Mouse (Mus musculus): ENCODE data around the gene Lce3d. TPM values are rescaled to one million over a fixed set of nuclear protein-coding genes. Genes with fewer than 3 reads are reported as not detected.

Gene Lce3d
- polyA plus RNA-seq (2015; fragmentation: Nextera tagmentation; extraction: Ambion mirVana), result not detected in 2 replicates

DNA sequence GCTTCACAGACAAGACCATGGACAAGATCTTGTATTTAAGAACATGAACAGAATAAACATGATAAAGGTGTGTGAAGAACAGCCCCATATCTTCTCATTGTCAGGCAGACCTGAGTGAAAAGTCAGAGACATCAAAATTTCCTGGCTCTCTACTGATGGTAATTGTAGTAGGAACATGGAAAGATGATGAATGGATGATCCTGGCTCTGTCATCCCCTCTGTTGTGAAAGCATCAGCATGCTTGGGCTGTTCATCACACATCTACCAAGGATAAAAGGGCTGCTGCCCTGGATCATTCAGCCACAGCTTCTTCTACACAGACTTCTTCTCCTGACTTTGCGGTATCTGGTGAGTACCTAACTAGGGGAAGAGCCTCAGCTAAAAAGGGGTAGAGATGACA lies at the start of gene Lce3d:
Gene Lce3d (plus strand): TSS at position 301 of the 400 bp plus-strand sequence.
- Histone ChIP-seq H3K4me1 (ENCODE audit: control insufficient read depth, insufficient read depth, low read depth, low read length) (no peaks in the 10 kb centered on the region), H3K4me3 (ENCODE audit: low read length) (no peak within 1 kb of the TSS), H3K4me2 (ENCODE audit: low read length) (no peak within 1 kb of the TSS), H3K9ac (ENCODE audit: low read depth, low read length) (no peak within 1 kb of the TSS), H3K27ac (ENCODE audit: low read depth, low read length) (no peak within 1 kb of the TSS), H3K9me3 (ENCODE audit: control insufficient read depth, low read length) (no peaks in the 10 kb centered on the region), H3K27me3 (replicated peaks; ENCODE audit: control insufficient read depth, insufficient read depth, low read length) (no peaks in the 10 kb centered on the region), H3K36me3 (ENCODE audit: control insufficient read depth, insufficient read depth, low read length) (no peaks in the 10 kb centered on the region)
- ATAC-seq, result no peak
- WGBS, result 92% methylated on average over 1 of the region's 1 CpGs

DNA sequence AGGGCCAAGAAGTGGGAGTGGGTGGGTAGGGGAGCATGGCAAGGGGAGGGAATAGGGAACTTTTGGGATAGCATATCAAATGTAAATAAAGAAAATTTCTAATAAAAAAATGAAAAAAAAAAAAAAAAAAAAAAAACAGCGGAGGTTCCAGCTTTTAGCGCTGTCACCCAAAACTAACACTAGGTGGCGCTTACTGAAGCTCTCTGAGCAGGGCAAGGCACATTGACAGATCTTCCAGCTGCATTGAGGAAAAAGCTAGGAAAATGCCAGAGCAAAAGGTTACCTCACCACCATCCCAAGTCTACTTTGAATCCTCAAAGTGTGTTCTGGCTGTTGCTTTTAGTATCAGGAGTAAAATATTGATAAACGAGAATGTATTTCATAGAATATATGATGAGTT lies 49.6 kb upstream of the Lce3d start:
- H3K36me3 ChIP-seq (ENCODE audit: control insufficient read depth, insufficient read depth, low read length), result no peaks in the 10 kb centered on the region
- H3K9me3 ChIP-seq (ENCODE audit: control insufficient read depth, low read length), result no peaks in the 10 kb centered on the region
- H3K4me1 ChIP-seq (ENCODE audit: control insufficient read depth, insufficient read depth, low read depth, low read length), result no peaks in the 10 kb centered on the region
- ATAC-seq, result peak; percentile 71
- WGBS, result 28% methylated on average over 3 of the region's 4 CpGs
- H3K27ac ChIP-seq (ENCODE audit: low read depth, low read length), result no peak overlapping the region
- H3K4me2 ChIP-seq (ENCODE audit: low read length), result no peak overlapping the region
- H3K27me3 ChIP-seq (replicated peaks; ENCODE audit: control insufficient read depth, insufficient read depth, low read length), result no peaks in the 10 kb centered on the region
- no peak overlapping the region for H3K9ac ChIP-seq (ENCODE audit: low read depth, low read length)
- no peak overlapping the region for H3K4me3 ChIP-seq (ENCODE audit: low read length)

DNA sequence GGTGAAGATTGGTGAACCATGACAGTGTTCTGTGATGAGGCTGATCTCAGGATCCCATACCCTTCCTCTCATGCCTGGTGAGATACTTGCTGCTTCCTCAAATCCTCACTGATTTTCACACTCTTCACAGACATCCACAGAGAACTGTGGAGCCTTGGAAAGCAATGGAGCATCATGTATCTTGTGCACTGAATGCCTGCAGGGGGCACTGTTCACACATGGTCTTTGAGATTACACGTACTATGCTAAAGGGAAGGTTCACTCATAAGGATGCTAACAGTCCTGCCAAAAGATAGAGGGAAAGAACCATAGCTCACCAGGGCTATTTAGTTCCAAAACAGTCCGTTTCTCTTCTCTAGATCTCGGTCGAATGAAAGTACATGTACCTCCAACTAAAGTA lies 36.8 kb upstream of the Lce3d start:
- H3K9ac ChIP-seq (ENCODE audit: low read depth, low read length), result no peak overlapping the region
- H3K27ac ChIP-seq (ENCODE audit: low read depth, low read length), result no peak overlapping the region
- no peak for ATAC-seq
- H3K36me3 ChIP-seq (ENCODE audit: control insufficient read depth, insufficient read depth, low read length), result no peaks in the 10 kb centered on the region
- no peak overlapping the region for H3K4me3 ChIP-seq (ENCODE audit: low read length)
- H3K4me1 ChIP-seq (ENCODE audit: control insufficient read depth, insufficient read depth, low read depth, low read length), result no peaks in the 10 kb centered on the region
- H3K4me2 ChIP-seq (ENCODE audit: low read length), result no peak overlapping the region
- 57% methylated on average over 4 of the region's 4 CpGs for WGBS
- H3K27me3 ChIP-seq (replicated peaks; ENCODE audit: control insufficient read depth, insufficient read depth, low read length), result no peaks in the 10 kb centered on the region
- H3K9me3 ChIP-seq (ENCODE audit: control insufficient read depth, low read length), result no peaks in the 10 kb centered on the region

DNA sequence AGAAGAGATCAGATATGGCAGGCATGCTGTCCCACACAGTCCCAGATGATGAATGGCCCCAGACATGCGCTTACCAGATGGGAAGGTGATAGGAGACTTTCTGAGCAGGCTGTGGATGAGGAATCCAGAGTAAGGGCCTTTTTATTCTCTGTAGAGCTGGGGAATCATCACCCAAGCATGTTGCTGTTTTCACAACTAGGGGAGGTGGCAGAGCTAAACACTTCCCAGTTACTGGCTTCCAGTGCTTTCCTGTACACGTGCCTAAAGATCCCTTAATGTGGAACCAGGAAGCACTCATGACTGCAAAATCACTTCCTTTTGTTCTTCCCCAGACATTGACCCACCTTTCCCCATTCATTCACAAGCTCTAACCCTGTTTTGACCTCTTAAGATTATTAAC lies 31.1 kb upstream of the Lce3d start, which contains the start of gene Lce3a:
Gene Lce3a (minus strand): TSS at position 101 of the 400 bp plus-strand sequence.
- WGBS, result 73% methylated on average over 2 of the region's 2 CpGs
- ATAC-seq, result no peak
- Histone ChIP-seq H3K9me3 (ENCODE audit: control insufficient read depth, low read length) (no peaks in the 10 kb centered on the region), H3K27ac (ENCODE audit: low read depth, low read length) (no peak within 1 kb of the TSS), H3K4me1 (ENCODE audit: control insufficient read depth, insufficient read depth, low read depth, low read length) (no peaks in the 10 kb centered on the region), H3K4me2 (ENCODE audit: low read length) (no peak within 1 kb of the TSS), H3K36me3 (ENCODE audit: control insufficient read depth, insufficient read depth, low read length) (no peaks in the 10 kb centered on the region), H3K4me3 (ENCODE audit: low read length) (no peak within 1 kb of the TSS), H3K9ac (ENCODE audit: low read depth, low read length) (no peak within 1 kb of the TSS), H3K27me3 (replicated peaks; ENCODE audit: control insufficient read depth, insufficient read depth, low read length) (no peaks in the 10 kb centered on the region)

DNA sequence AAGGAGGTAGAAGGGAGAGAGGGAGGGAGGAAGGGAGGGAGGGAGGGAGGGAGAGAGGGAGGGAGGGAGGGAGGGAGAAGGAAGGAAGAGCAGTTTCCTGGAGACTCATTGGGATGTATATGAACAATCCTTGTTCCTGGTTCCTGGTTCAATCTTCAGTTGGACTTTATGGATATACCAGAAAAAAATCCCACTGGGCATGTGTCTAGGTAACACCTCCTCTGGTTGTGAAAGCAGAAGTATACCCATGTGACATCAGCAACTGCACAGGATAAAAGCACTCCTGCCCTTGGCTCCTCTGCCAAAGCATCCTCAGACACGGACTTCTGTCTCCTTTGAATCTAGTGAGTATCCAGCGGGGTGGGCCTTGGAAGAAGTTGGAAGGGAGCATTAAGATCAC lies 24.5 kb upstream of the Lce3d start, which contains the start of gene Lce3b:
Gene Lce3b (plus strand): TSS at position 301 of the 400 bp plus-strand sequence.
- no peaks in the 10 kb centered on the region for H3K9me3 ChIP-seq (ENCODE audit: control insufficient read depth, low read length)
- H3K27me3 ChIP-seq (replicated peaks; ENCODE audit: control insufficient read depth, insufficient read depth, low read length), result no peaks in the 10 kb centered on the region
- no peak within 1 kb of the TSS for H3K4me2 ChIP-seq (ENCODE audit: low read length)
- no peaks in the 10 kb centered on the region for H3K36me3 ChIP-seq (ENCODE audit: control insufficient read depth, insufficient read depth, low read length)
- H3K4me1 ChIP-seq (ENCODE audit: control insufficient read depth, insufficient read depth, low read depth, low read length), result no peaks in the 10 kb centered on the region
- WGBS, result 65% methylated on average over 2 of the region's 2 CpGs
- ATAC-seq, result no peak
- no peak within 1 kb of the TSS for H3K27ac ChIP-seq (ENCODE audit: low read depth, low read length)
- no peak within 1 kb of the TSS for H3K9ac ChIP-seq (ENCODE audit: low read depth, low read length)
- H3K4me3 ChIP-seq (ENCODE audit: low read length), result no peak within 1 kb of the TSS

DNA sequence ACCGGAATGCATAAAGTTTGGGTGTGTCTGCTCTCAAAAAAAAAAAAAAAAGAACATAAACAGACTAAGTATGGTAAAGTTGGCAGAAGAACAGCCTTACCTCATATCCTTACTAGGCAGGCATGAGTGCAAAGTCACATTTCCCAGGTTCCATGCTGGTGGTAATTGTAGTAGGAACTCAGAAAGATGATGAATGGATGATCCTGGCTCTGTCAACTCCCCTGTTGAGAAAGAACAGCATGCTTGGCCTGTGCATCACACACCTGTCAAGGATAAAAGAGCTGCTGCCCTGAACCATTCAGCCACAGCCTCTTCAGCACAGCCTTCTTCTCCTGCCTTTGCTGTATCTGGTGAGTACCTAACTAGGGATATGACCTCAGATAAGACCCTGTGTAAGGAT lies 13.0 kb upstream of the Lce3d start, which contains the start of gene Lce3c:
Gene Lce3c (plus strand): TSS at position 301 of the 400 bp plus-strand sequence.
- H3K27me3 ChIP-seq (replicated peaks; ENCODE audit: control insufficient read depth, insufficient read depth, low read length), result no peaks in the 10 kb centered on the region
- no peaks in the 10 kb centered on the region for H3K36me3 ChIP-seq (ENCODE audit: control insufficient read depth, insufficient read depth, low read length)
- no peak within 1 kb of the TSS for H3K27ac ChIP-seq (ENCODE audit: low read depth, low read length)
- WGBS, result 81% methylated on average over 1 of the region's 1 CpGs
- H3K4me1 ChIP-seq (ENCODE audit: control insufficient read depth, insufficient read depth, low read depth, low read length), result no peaks in the 10 kb centered on the region
- no peak for ATAC-seq
- H3K9ac ChIP-seq (ENCODE audit: low read depth, low read length), result no peak within 1 kb of the TSS
- H3K9me3 ChIP-seq (ENCODE audit: control insufficient read depth, low read length), result no peaks in the 10 kb centered on the region
- no peak within 1 kb of the TSS for H3K4me3 ChIP-seq (ENCODE audit: low read length)
- H3K4me2 ChIP-seq (ENCODE audit: low read length), result no peak within 1 kb of the TSS

DNA sequence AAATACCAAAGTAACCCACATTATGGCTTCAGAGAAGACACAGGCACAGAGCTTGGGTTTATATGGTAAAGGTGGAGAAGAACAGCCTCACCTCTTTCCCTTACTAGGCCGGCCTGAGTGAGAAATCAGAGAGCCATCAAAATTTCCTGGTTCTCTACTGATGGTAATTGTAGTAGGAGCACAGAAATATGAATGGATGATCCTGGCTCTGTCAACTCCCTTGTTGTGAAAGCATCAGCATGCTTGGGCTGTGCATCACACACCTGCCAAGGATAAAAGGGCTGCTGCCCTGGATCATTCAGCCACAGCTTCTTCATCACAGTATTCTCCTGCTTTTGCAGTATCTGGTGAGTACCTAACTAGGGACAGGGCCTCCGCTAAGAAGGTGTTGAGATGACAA lies 9.6 kb downstream of the Lce3d start, which contains the start of gene Lce3e:
Gene Lce3e (plus strand): TSS at position 301 of the 400 bp plus-strand sequence.
- WGBS, result 86% methylated on average over 2 of the region's 2 CpGs
- Histone ChIP-seq H3K27me3 (replicated peaks; ENCODE audit: control insufficient read depth, insufficient read depth, low read length) (no peaks in the 10 kb centered on the region), H3K9me3 (ENCODE audit: control insufficient read depth, low read length) (no peaks in the 10 kb centered on the region), H3K27ac (ENCODE audit: low read depth, low read length) (no peak within 1 kb of the TSS), H3K4me3 (ENCODE audit: low read length) (no peak within 1 kb of the TSS), H3K4me1 (ENCODE audit: control insufficient read depth, insufficient read depth, low read depth, low read length) (no peaks in the 10 kb centered on the region), H3K9ac (ENCODE audit: low read depth, low read length) (no peak within 1 kb of the TSS), H3K4me2 (ENCODE audit: low read length) (no peak within 1 kb of the TSS), H3K36me3 (ENCODE audit: control insufficient read depth, insufficient read depth, low read length) (no peaks in the 10 kb centered on the region)
- ATAC-seq, result no peak

DNA sequence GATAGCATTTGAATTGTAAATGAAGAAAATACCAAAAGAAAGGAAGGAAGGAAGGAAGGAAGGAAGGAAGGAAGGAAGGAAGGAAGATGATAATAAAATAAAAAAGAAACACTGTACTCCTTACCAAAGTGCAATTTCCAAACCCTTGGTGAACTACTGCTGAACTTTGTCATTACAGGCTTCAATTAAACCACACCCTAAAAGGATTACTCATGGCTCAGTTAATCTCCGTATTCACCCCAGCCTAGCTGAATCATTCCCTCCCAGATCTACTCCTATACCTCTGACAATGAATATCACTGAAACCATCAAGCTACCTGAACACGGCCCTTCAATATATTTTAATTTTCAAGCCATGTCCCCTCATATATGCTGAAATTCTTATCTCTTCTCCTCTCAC lies 21.3 kb downstream of the Lce3d start:
- H3K4me3 ChIP-seq (ENCODE audit: low read length), result no peak overlapping the region
- 79% methylated on average over 2 of the region's 2 CpGs for WGBS
- no peaks in the 10 kb centered on the region for H3K27me3 ChIP-seq (replicated peaks; ENCODE audit: control insufficient read depth, insufficient read depth, low read length)
- H3K4me2 ChIP-seq (ENCODE audit: low read length), result no peak overlapping the region
- no peaks in the 10 kb centered on the region for H3K4me1 ChIP-seq (ENCODE audit: control insufficient read depth, insufficient read depth, low read depth, low read length)
- no peaks in the 10 kb centered on the region for H3K9me3 ChIP-seq (ENCODE audit: control insufficient read depth, low read length)
- no peak for ATAC-seq
- H3K9ac ChIP-seq (ENCODE audit: low read depth, low read length), result no peak overlapping the region
- H3K36me3 ChIP-seq (ENCODE audit: control insufficient read depth, insufficient read depth, low read length), result no peaks in the 10 kb centered on the region
- H3K27ac ChIP-seq (ENCODE audit: low read depth, low read length), result no peak overlapping the region

DNA sequence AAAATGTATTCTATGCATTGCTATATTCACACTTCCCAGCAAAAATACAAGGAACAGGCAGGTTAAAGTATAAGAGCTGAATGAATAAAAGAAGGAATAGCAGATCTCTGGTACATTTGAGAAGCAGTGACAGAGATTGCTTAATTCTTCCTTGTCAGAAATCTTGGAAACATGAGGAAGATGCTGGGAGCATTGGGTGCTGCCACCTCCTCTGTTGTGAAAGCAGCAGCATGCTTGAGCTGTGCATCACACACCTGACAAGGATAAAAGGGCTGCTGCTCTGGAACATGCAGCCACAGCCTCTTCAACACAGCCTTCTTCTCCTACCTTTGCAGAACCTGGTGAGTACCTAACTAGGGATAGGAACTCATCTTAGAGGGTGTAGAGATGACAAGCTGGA lies 34.7 kb downstream of the Lce3d start, which contains the start of gene Lce3f:
Gene Lce3f (plus strand): TSS at position 301 of the 400 bp plus-strand sequence.
- ATAC-seq, result no peak

DNA sequence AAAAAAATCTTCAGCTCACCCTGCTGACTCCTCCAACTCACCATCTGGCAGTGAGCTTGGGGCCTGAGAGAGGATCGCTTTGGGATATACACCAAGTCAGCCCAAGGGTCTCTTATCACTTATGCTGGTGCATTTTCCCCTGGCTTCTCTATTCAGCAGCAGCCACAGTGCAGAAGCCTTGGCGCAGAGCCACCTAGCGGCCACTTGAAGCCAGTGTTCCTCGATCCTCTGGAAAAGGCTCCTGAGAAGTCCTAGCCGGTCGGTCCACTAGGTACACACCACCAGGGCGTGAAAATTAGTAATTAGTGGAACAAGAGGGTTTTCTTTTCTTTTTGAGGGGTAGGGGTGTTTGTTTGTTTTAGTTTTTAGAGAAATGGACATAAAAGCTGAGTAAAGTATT lies 41.5 kb downstream of the Lce3d start:
- H3K9ac ChIP-seq (ENCODE audit: low read depth, low read length), result no peak overlapping the region; the same call in 1 of the 2 replicates
- no peak overlapping the region for H3K4me2 ChIP-seq (ENCODE audit: low read length)
- no peak overlapping the region for H3K27ac ChIP-seq (ENCODE audit: low read depth, low read length)
- no peak overlapping the region for H3K4me3 ChIP-seq (ENCODE audit: low read length)
- no peaks in the 10 kb centered on the region for H3K4me1 ChIP-seq (ENCODE audit: control insufficient read depth, insufficient read depth, low read depth, low read length)
- no peaks in the 10 kb centered on the region for H3K27me3 ChIP-seq (replicated peaks; ENCODE audit: control insufficient read depth, insufficient read depth, low read length)
- no peaks in the 10 kb centered on the region for H3K9me3 ChIP-seq (ENCODE audit: control insufficient read depth, low read length)
- no peaks in the 10 kb centered on the region for H3K36me3 ChIP-seq (ENCODE audit: control insufficient read depth, insufficient read depth, low read length)
- peak; percentile 91 for ATAC-seq
- 8% methylated on average over 7 of the region's 7 CpGs for WGBS

More for the DNA sequence above, 34.7 kb downstream of the Lce3d start, which contains the start of gene Lce3f:
- Histone ChIP-seq H3K27me3 (replicated peaks; ENCODE audit: control insufficient read depth, insufficient read depth, low read length) (no peaks in the 10 kb centered on the region), H3K4me1 (ENCODE audit: control insufficient read depth, insufficient read depth, low read depth, low read length) (no peaks in the 10 kb centered on the region), H3K9ac (ENCODE audit: low read depth, low read length) (no peak within 1 kb of the TSS), H3K9me3 (ENCODE audit: control insufficient read depth, low read length) (no peaks in the 10 kb centered on the region), H3K4me3 (ENCODE audit: low read length) (no peak within 1 kb of the TSS), H3K27ac (ENCODE audit: low read depth, low read length) (no peak within 1 kb of the TSS), H3K36me3 (ENCODE audit: control insufficient read depth, insufficient read depth, low read length) (no peaks in the 10 kb centered on the region), H3K4me2 (ENCODE audit: low read length) (no peak within 1 kb of the TSS)

Measured in hindbrain, embryonic 16.5 days (tissue).